Mouse (Mus musculus) E14TG2a.4 (cell line): ENCODE results near the gene Notum.

Experiments
- CTCF ChIP-seq: conservative IDR thresholded peaks from 2 replicates; pipeline ENCODE4 v1.5.1; 2014; ENCODE audit warnings: low read length
- NANOG ChIP-seq: IDR thresholded peaks from 2 replicates; pipeline ENCODE4 v1.6.1; 2014; ENCODE audit warnings: borderline replicate concordance, low read length, mixed read lengths
- POU5F1 ChIP-seq: IDR thresholded peaks from 2 replicates; pipeline ENCODE4 v1.6.1; 2014; ENCODE audit warnings: low read length, borderline replicate concordance

- TF ChIP-seq CTCF (no peak), NANOG (no peak), POU5F1 (no peak)
Observed at GRCm38 (mm10) chr11:120707225-120707624, 46.2 kb upstream of the Notum start.
